Mouse (Mus musculus): ENCODE data around the gene Cuedc1. TPM values are rescaled to one million over a fixed set of nuclear protein-coding genes. Genes with fewer than 3 reads are reported as not detected.

Gene Cuedc1
- polyA plus RNA-seq, 1 experiment from 2014 or later = 22.6 TPM

GRCm38 (mm10) chr11:88067586-88068410, 30.1 kb upstream of the Cuedc1 start, which contains the start of gene Vezf1:
Vezf1 (plus strand) TSS chr11:88068279.
- DNase-seq (ENCODE audit: low spot score) = peak; percentile 89
- H3K27ac ChIP-seq = peak within 1 kb of the TSS; percentile 100
- peaks cover 35% of the 10 kb centered on the region for H3K4me1 ChIP-seq
- peaks cover 3% of the 10 kb centered on the region for H3K36me3 ChIP-seq
- no peaks in the 10 kb centered on the region for H3K27me3 ChIP-seq (ENCODE audit: low read depth, poor library complexity, severe bottlenecking)
- peak within 1 kb of the TSS; percentile 98 for H3K4me3 ChIP-seq
- no peaks in the 10 kb centered on the region for H3K9me3 ChIP-seq (replicated peaks)
- 1% methylated on average over 77 of the region's 81 CpGs for WGBS

DNA sequence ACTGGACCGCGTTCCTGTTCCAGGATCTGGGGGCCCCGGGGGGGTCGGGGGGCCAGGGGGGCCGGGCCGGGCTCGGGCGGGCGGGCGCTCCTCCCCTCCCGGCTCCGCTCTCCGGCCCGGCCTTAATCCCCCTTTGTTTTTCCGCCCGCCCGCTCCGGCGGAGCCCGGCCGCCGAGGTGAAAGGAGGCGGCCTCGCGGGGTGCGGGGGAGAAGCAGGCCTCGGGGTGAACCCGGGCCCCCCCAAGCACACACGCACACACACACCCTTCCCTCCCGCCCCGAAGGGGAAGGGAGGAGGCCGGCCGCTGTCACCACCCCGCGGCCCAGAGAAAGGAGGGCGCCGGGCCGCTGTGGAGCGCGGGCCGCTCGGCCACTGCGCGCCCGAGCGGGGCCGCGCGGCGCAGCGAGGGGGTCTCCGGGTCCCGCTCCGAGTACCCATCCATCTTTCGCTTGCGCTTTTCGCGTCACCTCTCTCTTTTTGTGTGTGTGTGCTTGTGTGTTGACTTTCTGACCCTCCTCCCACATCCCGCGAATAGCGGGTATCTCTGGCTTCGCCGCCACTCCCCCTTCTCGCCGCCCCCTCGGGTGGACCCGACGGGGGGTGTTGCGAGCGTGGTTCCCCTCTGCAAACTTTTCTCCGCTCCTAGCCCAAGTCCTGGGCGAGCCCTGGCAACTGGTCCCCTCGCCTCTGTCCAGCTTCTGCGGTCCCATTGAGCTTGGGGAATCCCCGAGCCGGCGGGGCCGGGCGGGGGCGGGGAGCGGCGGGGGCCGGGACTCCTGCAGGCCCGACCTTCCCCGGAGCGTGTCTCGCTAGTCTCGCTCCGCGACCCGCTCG, 29.2 kb upstream of the Cuedc1 start:
- Histone ChIP-seq H3K27me3 (ENCODE audit: low read depth, poor library complexity, severe bottlenecking) (no peaks in the 10 kb centered on the region), H3K9me3 (replicated peaks) (no peaks in the 10 kb centered on the region), H3K27ac (peak overlapping the region; percentile 100), H3K4me3 (peak overlapping the region; percentile 98), H3K36me3 (peaks cover 12% of the 10 kb centered on the region), H3K4me1 (peaks cover 43% of the 10 kb centered on the region)
- peak; percentile 76 for DNase-seq (ENCODE audit: low spot score)
- WGBS = under 1% methylated on average over 69 of the region's 92 CpGs

DNA sequence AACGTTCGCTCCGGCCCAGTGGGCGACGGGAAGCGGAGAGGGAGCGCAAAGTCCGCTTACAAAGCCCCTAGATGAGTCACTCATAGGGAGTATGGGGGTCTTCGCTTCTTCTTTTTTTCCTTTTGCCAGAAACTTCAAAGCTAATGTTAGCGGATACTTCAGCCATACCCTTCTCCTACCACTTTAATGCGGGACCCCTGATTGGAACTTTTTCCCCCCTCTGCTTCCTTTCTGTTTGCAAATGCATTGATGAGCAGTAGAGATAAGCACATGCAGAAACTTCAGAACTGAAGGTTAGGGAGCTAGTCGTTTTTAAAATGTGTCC, 28.6 kb upstream of the Cuedc1 start:
- H3K36me3 ChIP-seq = peaks cover 17% of the 10 kb centered on the region
- H3K4me1 ChIP-seq = peaks cover 43% of the 10 kb centered on the region
- no peaks in the 10 kb centered on the region for H3K9me3 ChIP-seq (replicated peaks)
- DNase-seq (ENCODE audit: low spot score) = no peak
- no peaks in the 10 kb centered on the region for H3K27me3 ChIP-seq (ENCODE audit: low read depth, poor library complexity, severe bottlenecking)
- H3K4me3 ChIP-seq = peak overlapping the region; percentile 98
- WGBS = 0% methylated on average over 12 of the region's 12 CpGs
- H3K27ac ChIP-seq = peak overlapping the region; percentile 100

DNA sequence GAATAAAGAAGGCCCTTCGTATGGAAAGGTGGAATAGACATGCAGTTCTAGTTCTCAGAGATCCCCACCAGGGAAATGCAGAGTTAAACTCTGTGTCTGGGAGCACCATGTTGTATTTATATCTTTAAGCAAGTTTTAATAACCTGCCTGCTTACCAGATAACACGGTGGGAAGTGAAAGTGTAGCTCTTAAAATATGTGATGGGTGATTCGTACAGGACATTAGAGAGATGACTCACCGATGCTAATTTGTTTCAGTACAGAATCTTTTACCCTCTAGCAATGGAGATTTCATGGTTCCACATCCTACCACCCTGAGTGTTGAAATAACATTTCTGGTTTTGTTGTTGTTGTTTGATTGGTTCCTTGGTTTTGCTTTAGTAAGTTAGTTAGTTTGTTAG, 27.5 kb upstream of the Cuedc1 start:
- H3K27ac ChIP-seq = no peak overlapping the region
- peaks cover 43% of the 10 kb centered on the region for H3K4me1 ChIP-seq
- H3K4me3 ChIP-seq = peak overlapping the region; percentile 98
- DNase-seq (ENCODE audit: low spot score) = no peak
- H3K27me3 ChIP-seq (ENCODE audit: low read depth, poor library complexity, severe bottlenecking) = no peaks in the 10 kb centered on the region
- peaks cover 29% of the 10 kb centered on the region for H3K36me3 ChIP-seq
- no peaks in the 10 kb centered on the region for H3K9me3 ChIP-seq (replicated peaks)
- 58% methylated on average over 4 of the region's 4 CpGs for WGBS

DNA sequence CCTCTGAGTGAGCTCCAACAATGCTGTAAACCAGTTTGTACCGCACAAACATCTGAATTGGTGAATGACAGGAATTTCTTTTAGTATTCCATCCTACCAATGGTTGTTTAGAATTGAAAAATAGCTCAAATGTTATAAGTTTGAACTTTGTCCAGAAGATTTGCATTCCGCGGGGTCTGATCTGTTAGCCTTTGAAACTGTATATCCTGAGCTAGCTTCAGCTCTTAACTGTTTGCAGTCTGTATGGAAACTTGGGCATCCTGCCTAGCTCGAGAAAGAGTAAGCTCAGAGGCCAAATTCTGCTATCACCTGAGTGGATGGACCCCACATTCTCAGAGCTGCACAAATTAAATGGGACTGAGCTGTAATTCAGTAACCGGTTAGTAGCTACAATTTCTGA, 26.7 kb upstream of the Cuedc1 start:
- 71% methylated on average over 5 of the region's 5 CpGs for WGBS
- Histone ChIP-seq H3K4me3 (peak overlapping the region; percentile 8; the same call in 1 of the 2 replicates), H3K27ac (no peak overlapping the region)

DNA sequence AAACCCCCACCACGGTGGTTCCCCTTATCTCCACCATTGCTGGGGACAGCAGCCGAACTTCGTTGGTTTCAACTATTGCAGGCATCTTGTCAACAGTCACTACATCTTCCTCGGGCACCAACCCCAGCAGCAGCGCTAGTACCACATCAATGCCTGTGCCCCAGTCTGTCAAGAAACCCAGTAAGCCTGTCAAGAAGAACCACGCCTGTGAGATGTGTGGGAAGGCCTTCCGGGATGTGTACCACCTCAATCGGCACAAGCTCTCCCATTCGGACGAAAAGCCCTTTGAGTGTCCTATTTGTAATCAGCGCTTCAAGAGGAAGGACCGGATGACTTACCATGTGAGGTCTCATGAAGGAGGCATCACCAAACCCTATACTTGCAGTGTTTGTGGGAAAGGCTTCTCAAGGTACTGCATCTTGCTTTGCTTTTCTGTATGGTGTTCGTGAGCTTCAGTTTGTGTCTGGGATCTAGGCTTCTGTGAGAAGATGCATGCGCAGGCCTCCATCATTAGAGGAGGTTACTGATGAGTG, 24.4 kb upstream of the Cuedc1 start:
- WGBS = 89% methylated on average over 14 of the region's 14 CpGs
- Histone ChIP-seq H3K4me3 (no peak overlapping the region), H3K9me3 (replicated peaks) (no peaks in the 10 kb centered on the region), H3K27ac (no peak overlapping the region), H3K36me3 (peaks cover 59% of the 10 kb centered on the region), H3K4me1 (peaks cover 35% of the 10 kb centered on the region), H3K27me3 (ENCODE audit: low read depth, poor library complexity, severe bottlenecking) (no peaks in the 10 kb centered on the region)
- DNase-seq (ENCODE audit: low spot score) = no peak

More for the DNA sequence above, 26.7 kb upstream of the Cuedc1 start:
- DNase-seq (ENCODE audit: low spot score) = no peak
- Histone ChIP-seq H3K9me3 (replicated peaks) (no peaks in the 10 kb centered on the region), H3K4me1 (peaks cover 43% of the 10 kb centered on the region), H3K27me3 (ENCODE audit: low read depth, poor library complexity, severe bottlenecking) (no peaks in the 10 kb centered on the region), H3K36me3 (peaks cover 36% of the 10 kb centered on the region)

DNA sequence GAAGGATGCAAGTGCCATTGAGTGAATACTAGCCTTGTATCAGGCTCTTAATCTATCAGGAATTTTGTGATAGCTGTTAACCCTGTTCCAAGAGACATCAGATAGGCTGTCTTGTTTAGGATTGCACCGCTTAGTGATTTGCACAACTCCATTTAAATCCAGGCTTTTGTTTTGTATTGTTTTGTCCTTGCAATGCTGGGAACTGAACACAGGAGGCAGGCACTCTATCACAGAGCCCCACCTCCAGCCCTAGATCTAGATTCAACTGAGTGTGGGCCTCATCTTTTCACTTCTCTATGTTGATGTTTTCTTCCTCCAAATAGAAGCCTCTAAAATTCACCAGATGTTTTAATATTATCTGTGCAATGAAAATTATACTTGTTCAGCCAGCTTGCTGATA, 22.2 kb upstream of the Cuedc1 start:
- H3K9me3 ChIP-seq (replicated peaks) = no peaks in the 10 kb centered on the region
- peaks cover 82% of the 10 kb centered on the region for H3K36me3 ChIP-seq
- H3K4me1 ChIP-seq = peaks cover 23% of the 10 kb centered on the region
- no peak overlapping the region for H3K4me3 ChIP-seq
- no peak overlapping the region for H3K27ac ChIP-seq
- no peaks in the 10 kb centered on the region for H3K27me3 ChIP-seq (ENCODE audit: low read depth, poor library complexity, severe bottlenecking)
- no peak for DNase-seq (ENCODE audit: low spot score)
- 89% methylated on average over 1 of the region's 1 CpGs for WGBS

DNA sequence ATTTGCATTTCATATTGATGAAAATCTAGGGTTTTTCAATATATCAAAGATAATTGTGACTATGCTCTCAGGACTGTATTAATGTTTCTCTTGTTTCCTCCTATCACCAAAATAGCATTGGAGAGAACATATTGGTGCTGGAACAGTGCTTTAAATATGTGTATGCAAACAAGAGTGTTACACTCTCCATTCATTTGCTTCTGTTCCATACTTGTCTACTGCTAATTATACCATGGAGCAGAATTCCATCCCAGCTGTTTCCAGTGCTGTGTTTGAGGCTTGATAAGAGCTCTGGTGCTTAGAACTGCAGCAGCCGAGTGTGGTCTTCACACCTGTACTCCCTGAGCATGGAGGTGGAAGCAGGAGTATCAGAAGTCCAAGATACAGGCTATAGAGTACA, 21.5 kb upstream of the Cuedc1 start:
- Histone ChIP-seq H3K27me3 (ENCODE audit: low read depth, poor library complexity, severe bottlenecking) (no peaks in the 10 kb centered on the region), H3K9me3 (replicated peaks) (no peaks in the 10 kb centered on the region), H3K36me3 (peaks cover 89% of the 10 kb centered on the region), H3K27ac (no peak overlapping the region), H3K4me3 (no peak overlapping the region), H3K4me1 (peaks cover 16% of the 10 kb centered on the region)
- 96% methylated on average over 1 of the region's 1 CpGs for WGBS
- no peak for DNase-seq (ENCODE audit: low spot score)

DNA sequence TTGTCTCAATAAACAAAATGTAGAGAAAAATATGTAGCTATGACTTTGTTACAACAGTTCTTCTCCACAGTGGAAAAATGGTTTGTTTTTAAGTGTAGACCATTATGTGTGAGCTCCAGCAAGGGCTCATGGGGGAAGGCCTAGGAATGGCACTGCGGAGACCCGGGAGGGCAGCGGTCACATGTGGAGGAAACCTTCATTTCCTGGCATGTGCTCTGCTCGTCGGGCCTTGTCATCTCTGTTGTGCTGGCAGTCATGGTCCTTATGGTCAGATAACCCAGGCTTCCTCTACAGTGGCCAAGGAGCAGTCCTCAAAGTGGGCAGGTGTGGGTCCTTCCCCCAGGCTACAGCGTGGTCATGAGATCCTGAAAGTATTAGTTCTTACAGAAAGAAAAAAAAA, 14.2 kb upstream of the Cuedc1 start:
- whole genome bisulfite sequencing = 75% methylated on average over 6 of the region's 6 CpGs
- no peaks in the 10 kb centered on the region for H3K27me3 ChIP-seq (ENCODE audit: low read depth, poor library complexity, severe bottlenecking)
- H3K27ac ChIP-seq = no peak overlapping the region
- H3K9me3 ChIP-seq (replicated peaks) = no peaks in the 10 kb centered on the region
- H3K4me3 ChIP-seq = no peak overlapping the region
- H3K36me3 ChIP-seq = peaks cover 68% of the 10 kb centered on the region
- peaks cover 18% of the 10 kb centered on the region for H3K4me1 ChIP-seq
- no peak for DNase-seq (ENCODE audit: low spot score)

GRCm38 (mm10) chr11:88086737-88087627, 10.9 kb upstream of the Cuedc1 start:
- peak overlapping the region; percentile 75 for H3K27ac ChIP-seq

GRCm38 (mm10) chr11:88089150-88089549, 8.7 kb upstream of the Cuedc1 start:
- DNase-seq (ENCODE audit: low spot score) = no peak
- no peaks in the 10 kb centered on the region for H3K27me3 ChIP-seq (ENCODE audit: low read depth, poor library complexity, severe bottlenecking)
- peaks cover 21% of the 10 kb centered on the region for H3K4me1 ChIP-seq
- 63% methylated on average over 5 of the region's 5 CpGs for WGBS
- H3K4me3 ChIP-seq = no peak overlapping the region
- no peaks in the 10 kb centered on the region for H3K9me3 ChIP-seq (replicated peaks)
- H3K27ac ChIP-seq = no peak overlapping the region
- peaks cover 14% of the 10 kb centered on the region for H3K36me3 ChIP-seq

More at GRCm38 (mm10) chr11:88086737-88087627, 10.9 kb upstream of the Cuedc1 start:
- DNase-seq (ENCODE audit: low spot score) = peak; percentile 93
- Histone ChIP-seq H3K9me3 (replicated peaks) (no peaks in the 10 kb centered on the region), H3K4me3 (peak overlapping the region; percentile 49), H3K27me3 (ENCODE audit: low read depth, poor library complexity, severe bottlenecking) (no peaks in the 10 kb centered on the region), H3K36me3 (peaks cover 35% of the 10 kb centered on the region), H3K4me1 (peaks cover 21% of the 10 kb centered on the region)
- WGBS = 9% methylated on average over 25 of the region's 25 CpGs

GRCm38 (mm10) chr11:88090293-88090692, 7.6 kb upstream of the Cuedc1 start:
- 87% methylated on average over 5 of the region's 5 CpGs for WGBS
- no peak for DNase-seq (ENCODE audit: low spot score)
- H3K27ac ChIP-seq = no peak overlapping the region
- H3K9me3 ChIP-seq (replicated peaks) = no peaks in the 10 kb centered on the region
- peaks cover 2% of the 10 kb centered on the region for H3K36me3 ChIP-seq
- H3K4me1 ChIP-seq = peaks cover 21% of the 10 kb centered on the region
- H3K27me3 ChIP-seq (ENCODE audit: low read depth, poor library complexity, severe bottlenecking) = no peaks in the 10 kb centered on the region
- H3K4me3 ChIP-seq = no peak overlapping the region
